Mouse (Mus musculus) forebrain, embryonic 11.5 days (tissue): ENCODE measurements at regions not wholly inside any gene's neighbourhood (a gene's known extent, or its start where the extent isn't known, plus 50 kb on each side); places are given as distances from the start of the nearest gene placed in this dataset.

Source experiments
- ATAC-seq: fragments of 200-750 bp; cut with Nextera tagmentation; replicated peaks from 2 replicates; pipeline ENCODE4 v1.8.0; 2017; ENCODE audit warnings: moderate TSS enrichment; ENCODE audit not compliant: low FRiP score
- DNase-seq: peaks from one replicate; pipeline ENCODE4 v3.0.0-alpha.2; 2017; ENCODE audit warnings: low spot score
- H3K27ac ChIP-seq: fragments of 300-500 bp; sonication (generic); 2 replicates; pipeline ENCODE4 v1.5.1; 2014; ENCODE audit warnings: low read depth, low read length
- H3K27me3 ChIP-seq: fragments of 300-500 bp; sonication (generic); 2 replicates; pipeline ENCODE4 v1.6.1; 2014; ENCODE audit warnings: mild to moderate bottlenecking, low read length, mixed read lengths; ENCODE audit not compliant: control insufficient read depth, insufficient read depth
- H3K36me3 ChIP-seq: fragments of 300-500 bp; sonication (generic); 2 replicates; pipeline ENCODE4 v1.6.1; 2014; ENCODE audit warnings: mild to moderate bottlenecking, low read length, moderate library complexity, mixed read lengths; ENCODE audit not compliant: control insufficient read depth, insufficient read depth
- H3K4me1 ChIP-seq: fragments of 300-500 bp; sonication (generic); replicated peaks from 2 replicates; pipeline ENCODE4 v1.6.1; 2014; ENCODE audit warnings: low read length, mixed read lengths; ENCODE audit not compliant: control insufficient read depth, insufficient read depth
- H3K4me2 ChIP-seq: fragments of 300-500 bp; sonication (generic); 2 replicates; pipeline ENCODE4 v1.6.1; 2014; ENCODE audit warnings: low read depth, mild to moderate bottlenecking, low read length, moderate library complexity, mixed read lengths; ENCODE audit not compliant: severe bottlenecking
- H3K4me3 ChIP-seq: fragments of 300-500 bp; sonication (generic); 2 replicates; pipeline ENCODE4 v1.5.1; 2014; ENCODE audit warnings: low read depth, low read length
- H3K9ac ChIP-seq: fragments of 300-500 bp; sonication (generic); 2 replicates; pipeline ENCODE4 v1.6.1; 2014; ENCODE audit warnings: low read length
- H3K9me3 ChIP-seq: fragments of 300-500 bp; sonication (generic); 2 replicates; pipeline ENCODE4 v1.6.1; 2016; ENCODE audit warnings: low read length, mixed read lengths; ENCODE audit not compliant: control insufficient read depth
- WGBS: fragments of 180-500 bp; shearing (Covaris S2); extraction: QIAGEN DNeasy Blood & Tissue Kit; methylation state at CpG from one replicate; pipeline ENCODE4 v1.1.7; 2014; 5-methylcytosine and 5-hydroxymethylcytosine counted together

DNA sequence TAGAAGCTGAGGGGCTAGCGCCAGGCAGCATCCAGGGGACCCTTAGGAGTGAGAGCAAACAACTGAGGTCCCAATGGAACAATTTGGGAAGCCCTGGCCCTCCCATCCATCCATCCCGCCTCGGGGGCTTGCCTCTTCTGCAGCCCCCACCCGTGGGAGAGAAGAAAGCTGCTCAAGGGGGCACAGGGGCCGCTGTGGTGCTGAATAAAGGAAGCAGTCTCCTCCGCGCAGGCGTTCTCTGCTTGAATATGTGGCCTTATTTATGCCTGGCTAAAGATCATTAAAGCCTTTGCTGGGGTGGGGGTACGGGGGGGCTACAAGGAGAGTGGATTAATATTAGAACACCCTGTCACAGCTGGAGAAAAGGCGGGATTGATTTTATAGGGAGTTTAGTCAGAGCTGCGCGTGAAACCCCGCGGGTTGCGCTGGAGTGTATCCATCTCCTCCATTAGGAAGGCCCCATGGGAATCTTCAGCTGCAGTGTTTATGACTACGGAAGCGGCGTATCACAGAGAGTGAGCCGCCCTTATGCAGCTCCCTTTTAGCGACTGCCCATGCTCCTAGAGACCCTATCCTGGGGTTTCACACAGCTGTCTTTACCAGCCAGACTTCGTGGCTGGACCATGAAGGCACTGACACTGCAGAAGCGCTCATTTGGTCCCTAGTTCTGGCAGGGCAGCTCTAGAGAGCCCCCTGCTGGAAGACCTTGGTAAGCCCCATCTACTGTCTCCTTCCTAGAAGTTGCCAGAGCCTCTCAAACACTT, 183.9 kb upstream of the Gm4791 start:
- ATAC-seq (peak; percentile 46; the same call in 1 of the 2 replicates), DNase-seq (peak; percentile 88)
- Histone ChIP-seq H3K4me1 (peaks cover 5% of the 10 kb centered on the region; the same call in 1 of the 2 replicates), H3K27me3 (no peaks in the 10 kb centered on the region), H3K36me3 (no peaks in the 10 kb centered on the region), H3K9ac (peak overlapping the region; percentile 50; the same call in 1 of the 2 replicates), H3K9me3 (no peaks in the 10 kb centered on the region), H3K27ac (no peak overlapping the region), H3K4me2 (peak overlapping the region; percentile 43), H3K4me3 (peak overlapping the region; percentile 20)
- 10% methylated on average over 22 of the region's 22 CpGs for WGBS

DNA sequence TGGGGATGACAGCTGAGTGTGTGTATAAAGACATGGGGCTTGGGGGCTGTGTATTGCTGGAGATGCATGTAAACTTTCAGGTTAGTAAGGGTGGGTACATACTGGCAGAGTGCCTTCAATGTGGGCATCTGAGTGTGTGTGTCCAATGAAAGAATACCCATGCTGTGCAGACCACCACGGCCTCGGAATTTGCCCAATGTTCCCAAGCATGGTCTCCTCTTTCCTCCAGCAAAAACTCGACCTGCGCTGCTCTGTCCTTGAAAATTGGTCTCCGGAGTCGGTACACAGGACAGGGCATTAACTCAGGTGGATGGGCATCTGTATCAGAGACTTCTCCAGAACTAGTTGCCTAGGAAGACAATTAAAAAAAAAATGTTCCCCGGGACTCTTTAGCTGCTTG, 188.3 kb upstream of the Gm4791 start:
- Histone ChIP-seq H3K4me2 (no peak overlapping the region), H3K4me3 (no peak overlapping the region), H3K4me1 (peaks cover 5% of the 10 kb centered on the region; the same call in 1 of the 2 replicates), H3K27me3 (no peaks in the 10 kb centered on the region), H3K36me3 (no peaks in the 10 kb centered on the region), H3K27ac (no peak overlapping the region), H3K9ac (no peak overlapping the region), H3K9me3 (no peaks in the 10 kb centered on the region)
- ATAC-seq (no peak), DNase-seq (no peak)
- 89% methylated on average over 7 of the region's 7 CpGs for WGBS

DNA sequence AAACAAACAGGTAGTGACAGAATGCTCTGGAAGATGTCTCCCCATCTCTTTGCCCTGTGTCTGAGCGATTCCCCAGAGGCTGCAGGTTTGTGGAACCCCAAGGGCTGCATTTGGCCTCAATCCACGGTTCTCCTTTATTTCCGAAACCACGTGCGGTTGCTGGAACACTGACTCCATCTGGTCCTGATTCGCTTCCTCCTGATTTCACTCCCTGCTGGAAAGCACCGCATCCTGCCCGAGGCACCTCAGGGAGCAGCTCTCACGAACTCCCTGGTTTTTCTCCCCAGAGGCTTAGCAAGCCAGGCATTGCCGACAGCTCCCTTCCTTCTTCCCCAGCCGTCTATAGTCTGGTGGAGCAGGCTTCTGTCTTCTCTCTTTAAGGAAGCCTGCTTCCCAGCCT, 203.1 kb upstream of the Gm4791 start:
- no peak for ATAC-seq
- no peaks in the 10 kb centered on the region for H3K36me3 ChIP-seq
- no peaks in the 10 kb centered on the region for H3K9me3 ChIP-seq
- no peak overlapping the region for H3K9ac ChIP-seq
- no peak overlapping the region for H3K4me2 ChIP-seq
- no peak for DNase-seq
- 69% methylated on average over 11 of the region's 11 CpGs for WGBS
- no peak overlapping the region for H3K27ac ChIP-seq
- H3K27me3 ChIP-seq: no peaks in the 10 kb centered on the region
- no peak overlapping the region for H3K4me3 ChIP-seq
- H3K4me1 ChIP-seq: no peaks in the 10 kb centered on the region

DNA sequence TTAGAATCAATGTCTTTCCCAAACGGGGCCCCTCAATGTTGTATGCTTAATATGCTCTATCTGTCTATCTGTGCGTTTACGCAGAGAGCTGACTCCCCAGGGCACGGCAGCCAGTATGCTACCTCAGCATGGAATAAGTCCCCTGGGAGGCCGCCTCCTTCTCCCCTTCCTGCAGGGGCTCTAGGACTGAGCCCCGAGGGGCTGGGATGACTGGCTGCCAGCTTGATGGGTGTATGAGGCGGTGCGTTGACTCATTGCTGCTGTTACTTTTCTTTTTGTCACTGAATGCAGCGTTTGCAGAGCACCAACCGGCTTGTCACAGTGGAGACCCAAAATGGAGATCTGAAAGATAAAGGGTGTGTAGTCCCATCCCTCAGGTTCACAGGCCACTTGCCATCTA, 209.5 kb upstream of the Gm4791 start:
- WGBS: 87% methylated on average over 10 of the region's 10 CpGs
- H3K27ac ChIP-seq: no peak overlapping the region
- no peaks in the 10 kb centered on the region for H3K27me3 ChIP-seq
- H3K9ac ChIP-seq: no peak overlapping the region
- no peaks in the 10 kb centered on the region for H3K36me3 ChIP-seq
- no peak overlapping the region for H3K4me2 ChIP-seq
- H3K4me1 ChIP-seq: no peaks in the 10 kb centered on the region
- no peaks in the 10 kb centered on the region for H3K9me3 ChIP-seq
- no peak overlapping the region for H3K4me3 ChIP-seq
- no peak for ATAC-seq
- DNase-seq: no peak

DNA sequence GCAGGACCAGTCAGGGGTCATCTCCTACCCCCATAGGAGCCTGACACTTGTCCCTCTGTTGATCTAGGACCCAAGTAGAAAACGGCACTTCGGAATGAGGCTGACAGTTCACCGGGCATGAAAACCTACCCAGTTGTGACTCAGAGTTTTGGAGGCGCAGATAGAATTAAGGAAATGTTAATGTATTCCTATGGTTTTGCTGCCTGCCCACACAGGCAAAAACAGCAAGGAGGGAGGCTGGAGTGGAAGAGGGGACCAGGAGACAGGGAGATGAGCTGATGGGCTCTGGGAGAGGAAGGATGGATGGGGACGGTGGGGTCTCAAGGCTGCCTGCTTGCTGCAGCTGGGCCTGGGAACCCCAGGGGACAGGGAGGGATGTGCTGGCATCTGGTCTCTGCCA, 210.1 kb upstream of the Gm4791 start:
- Histone ChIP-seq H3K4me3 (no peak overlapping the region), H3K36me3 (no peaks in the 10 kb centered on the region), H3K27me3 (no peaks in the 10 kb centered on the region), H3K4me1 (no peaks in the 10 kb centered on the region), H3K27ac (no peak overlapping the region), H3K9ac (no peak overlapping the region), H3K9me3 (no peaks in the 10 kb centered on the region), H3K4me2 (no peak overlapping the region)
- no peak for ATAC-seq
- 89% methylated on average over 5 of the region's 5 CpGs for WGBS
- no peak for DNase-seq

DNA sequence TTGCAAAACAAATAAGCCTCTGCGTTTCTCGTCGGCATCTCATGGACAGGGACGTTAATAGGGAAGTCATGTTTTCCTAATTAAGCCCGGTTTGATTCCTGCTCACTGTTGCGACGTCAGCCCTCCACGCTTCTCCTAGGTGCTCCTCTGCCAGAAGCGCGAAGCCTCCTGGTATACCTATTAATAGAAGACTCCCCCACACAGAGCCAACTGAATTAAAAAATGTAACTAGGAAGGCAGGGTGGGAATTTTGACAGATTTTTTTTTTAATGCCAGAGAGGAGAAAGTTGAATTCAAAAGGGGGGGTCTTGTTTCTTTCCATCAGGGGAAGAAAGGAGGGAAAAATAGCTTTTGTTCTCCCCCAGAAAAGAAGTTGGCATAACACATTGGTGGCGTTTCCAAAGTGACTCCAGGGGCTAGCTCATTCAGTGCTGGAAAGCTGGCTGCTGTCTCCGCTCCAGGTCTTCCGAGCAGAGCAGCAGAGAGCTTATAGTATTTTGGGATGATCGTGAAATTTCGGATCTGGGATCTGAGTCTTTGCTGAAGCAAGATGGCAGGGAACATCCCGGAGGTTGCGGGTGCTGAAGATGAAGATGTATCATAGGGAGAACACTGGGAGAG, 214.1 kb upstream of the Gm4791 start:
- H3K36me3 ChIP-seq: no peaks in the 10 kb centered on the region
- no peaks in the 10 kb centered on the region; the same call in 1 of the 2 replicates for H3K27me3 ChIP-seq
- no peaks in the 10 kb centered on the region for H3K9me3 ChIP-seq
- no peak overlapping the region for H3K9ac ChIP-seq
- H3K4me2 ChIP-seq: no peak overlapping the region
- no peaks in the 10 kb centered on the region for H3K4me1 ChIP-seq
- ATAC-seq (no peak), DNase-seq (no peak)
- no peak overlapping the region for H3K4me3 ChIP-seq
- H3K27ac ChIP-seq: no peak overlapping the region
- WGBS: 69% methylated on average over 17 of the region's 17 CpGs

DNA sequence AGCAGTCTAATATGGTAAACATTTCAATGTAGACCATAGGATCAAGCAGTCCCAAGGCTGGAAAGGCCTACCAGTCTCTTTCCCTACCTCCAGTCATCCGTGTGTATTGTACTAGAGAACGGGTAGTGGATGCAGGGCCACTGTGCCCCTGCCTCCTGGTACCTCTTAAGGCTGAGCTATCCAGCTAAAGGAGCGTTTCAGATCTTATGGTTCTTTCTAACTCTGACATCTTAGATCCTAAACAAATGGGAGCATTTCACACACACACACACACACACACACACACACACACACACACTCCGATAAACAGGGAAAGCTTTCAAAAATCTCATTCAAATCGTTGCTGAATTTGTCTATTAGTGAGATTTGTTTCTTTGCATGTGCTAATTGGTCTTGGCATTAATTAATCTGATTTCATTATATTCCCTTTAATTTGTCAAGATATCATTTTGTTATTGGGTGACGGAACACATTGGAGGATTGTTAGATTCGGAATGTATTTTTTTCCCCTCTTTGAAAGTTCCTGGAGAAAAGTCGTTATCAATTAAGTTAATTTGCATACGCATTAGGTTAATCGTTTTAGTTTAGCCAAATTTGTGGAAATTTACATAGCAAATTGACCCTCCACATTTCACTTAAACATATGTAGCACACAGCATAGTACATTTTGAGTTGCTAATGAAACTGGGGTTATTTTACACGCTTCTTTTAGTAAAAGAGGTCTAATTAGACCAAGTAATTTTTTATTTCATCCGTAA, 214.8 kb upstream of the Gm4791 start:
- no peaks in the 10 kb centered on the region for H3K36me3 ChIP-seq
- no peak overlapping the region for H3K9ac ChIP-seq
- H3K27me3 ChIP-seq: no peaks in the 10 kb centered on the region; the same call in 1 of the 2 replicates
- H3K27ac ChIP-seq: no peak overlapping the region
- ATAC-seq (no peak), DNase-seq (no peak)
- no peaks in the 10 kb centered on the region for H3K4me1 ChIP-seq
- no peaks in the 10 kb centered on the region for H3K9me3 ChIP-seq
- H3K4me3 ChIP-seq: no peak overlapping the region
- 67% methylated on average over 12 of the region's 12 CpGs for WGBS
- no peak overlapping the region for H3K4me2 ChIP-seq

DNA sequence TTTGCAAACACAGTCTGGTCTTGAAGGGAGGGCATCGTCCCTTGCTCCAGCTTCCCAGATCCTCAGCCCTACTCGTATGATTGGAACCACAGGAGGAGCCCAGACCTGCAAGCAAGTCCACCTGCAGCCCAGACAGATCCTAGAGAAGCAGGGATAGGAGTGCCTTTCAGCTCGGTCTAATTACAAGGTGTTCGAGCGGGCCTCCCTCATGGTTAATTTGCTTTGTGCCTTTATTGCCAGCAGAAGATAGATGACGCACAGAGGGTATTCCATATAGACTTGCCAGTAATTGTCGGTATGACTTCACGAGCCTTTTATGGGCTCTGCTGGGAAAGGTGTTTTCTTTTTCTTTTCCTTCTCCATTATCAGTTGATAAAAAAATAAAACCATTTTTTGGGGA, 216.9 kb upstream of the Gm4791 start:
- ATAC-seq (no peak), DNase-seq (no peak)
- no peak overlapping the region for H3K4me3 ChIP-seq
- no peaks in the 10 kb centered on the region for H3K4me1 ChIP-seq
- H3K27ac ChIP-seq: no peak overlapping the region
- no peaks in the 10 kb centered on the region for H3K9me3 ChIP-seq
- no peak overlapping the region for H3K9ac ChIP-seq
- no peaks in the 10 kb centered on the region for H3K36me3 ChIP-seq
- 88% methylated on average over 8 of the region's 8 CpGs for WGBS
- no peak overlapping the region for H3K4me2 ChIP-seq
- H3K27me3 ChIP-seq: no peaks in the 10 kb centered on the region; the same call in 1 of the 2 replicates
